Mouse (Mus musculus) heart, embryonic 14.5 days (tissue): ENCODE data around the gene Gm10912. TPM values are rescaled to one million over a fixed set of nuclear protein-coding genes. Genes with fewer than 3 reads are reported as not detected.

Experiments used
- polyA plus RNA-seq: library from polyadenylated mRNA; unstranded; fragments of >200 nt; fragmentation: Nextera tagmentation; extraction: Ambion mirVana; gene quantifications from 2 replicates; pipeline ENCODE4 v1.2.1, GENCODE M21; 2014

The Gm10912 gene
- polyA plus RNA-seq, 1 experiment from 2014 or later: not detected

Other genes starting within 250 kb of the Gm10912 start
- gene Lmo2, start 107.8 kb upstream of the Gm10912 start, polyA plus RNA-seq: 21.9 and 23.7 TPM in 2 replicates
- 43.5 and 44.9 TPM in 2 replicates for gene Fbxo3, start 38.1 kb upstream of the Gm10912 start, polyA plus RNA-seq
- 1.9 and 2.0 TPM in 2 replicates for gene 4931422A03Rik, start 37.5 kb upstream of the Gm10912 start, polyA plus RNA-seq
- not detected in 2 replicates for gene Gm10799, start 2.7 kb downstream of the Gm10912 start, polyA plus RNA-seq
- gene Cd59b, start 4.0 kb downstream of the Gm10912 start, polyA plus RNA-seq: 3.0 and 6.4 TPM in 2 replicates
- gene Cd59a, start 30.0 kb downstream of the Gm10912 start, polyA plus RNA-seq: 69.0 and 69.7 TPM in 2 replicates
- 0.59 TPM in 1 of 2 replicates, not detected in the other for gene A930018P22Rik, start 56.9 kb downstream of the Gm10912 start, polyA plus RNA-seq